Mouse (Mus musculus): Measurements from ENCODE around the gene Slc6a16. TPM values are rescaled to one million over a fixed set of nuclear protein-coding genes. Genes with fewer than 3 reads are reported as not detected.

Gene Slc6a16
- polyA plus RNA-seq, 1 experiment from 2014 or later = 0.37 TPM

GRCm38 (mm10) chr7:45297563-45297962, 56.7 kb downstream of the Slc6a16 start:
- Histone ChIP-seq H3K27ac (ENCODE audit: poor library complexity, severe bottlenecking) (no peak overlapping the region), H3K4me1 (replicated peaks) (no peaks in the 10 kb centered on the region), H3K9me3 (replicated peaks) (no peaks in the 10 kb centered on the region), H3K4me3 (no peak overlapping the region), H3K27me3 (replicated peaks) (no peaks in the 10 kb centered on the region), H3K9ac (no peak overlapping the region), H3K4me2 (no peak overlapping the region), H3K36me3 (no peaks in the 10 kb centered on the region)
- 61% methylated on average over 3 of the region's 3 CpGs for WGBS
- ATAC-seq (ENCODE audit: insufficient number of reproducible peaks, low FRiP score) = no peak

GRCm38 (mm10) chr7:45299752-45300151, 58.9 kb downstream of the Slc6a16 start:
- Histone ChIP-seq H3K36me3 (peaks cover 21% of the 10 kb centered on the region), H3K27ac (ENCODE audit: poor library complexity, severe bottlenecking) (no peak overlapping the region), H3K9ac (no peak overlapping the region), H3K4me2 (no peak overlapping the region), H3K4me1 (replicated peaks) (no peaks in the 10 kb centered on the region), H3K4me3 (no peak overlapping the region), H3K9me3 (replicated peaks) (no peaks in the 10 kb centered on the region), H3K27me3 (replicated peaks) (no peaks in the 10 kb centered on the region)
- 10% methylated on average over 5 of the region's 5 CpGs for whole genome bisulfite sequencing
- peak; percentile 80 for ATAC-seq (ENCODE audit: insufficient number of reproducible peaks, low FRiP score)

GRCm38 (mm10) chr7:45300270-45300669, 59.4 kb downstream of the Slc6a16 start:
- no peak overlapping the region for H3K9ac ChIP-seq
- H3K4me2 ChIP-seq = no peak overlapping the region
- H3K27me3 ChIP-seq (replicated peaks) = no peaks in the 10 kb centered on the region
- no peaks in the 10 kb centered on the region for H3K9me3 ChIP-seq (replicated peaks)
- no peak overlapping the region for H3K27ac ChIP-seq (ENCODE audit: poor library complexity, severe bottlenecking)
- H3K4me1 ChIP-seq (replicated peaks) = no peaks in the 10 kb centered on the region
- 11% methylated on average over 6 of the region's 6 CpGs for WGBS
- no peak; the same call in 1 of the 2 replicates for ATAC-seq (ENCODE audit: insufficient number of reproducible peaks, low FRiP score)
- H3K4me3 ChIP-seq = no peak overlapping the region
- peaks cover 22% of the 10 kb centered on the region for H3K36me3 ChIP-seq

GRCm38 (mm10) chr7:45302626-45303025, 61.7 kb downstream of the Slc6a16 start:
- Histone ChIP-seq H3K4me1 (replicated peaks) (no peaks in the 10 kb centered on the region), H3K27ac (ENCODE audit: poor library complexity, severe bottlenecking) (no peak overlapping the region), H3K27me3 (replicated peaks) (no peaks in the 10 kb centered on the region), H3K4me3 (no peak overlapping the region), H3K36me3 (peaks cover 23% of the 10 kb centered on the region), H3K9me3 (replicated peaks) (no peaks in the 10 kb centered on the region), H3K4me2 (no peak overlapping the region), H3K9ac (no peak overlapping the region)
- no peak for ATAC-seq (ENCODE audit: insufficient number of reproducible peaks, low FRiP score)
- 75% methylated on average over 8 of the region's 8 CpGs for WGBS

- Histone ChIP-seq H3K9me3 (replicated peaks) (no peaks in the 10 kb centered on the region), H3K4me3 (no peak overlapping the region), H3K4me2 (peak overlapping the region; percentile 20; the same call in 1 of the 2 replicates), H3K9ac (no peak overlapping the region), H3K36me3 (peaks cover 28% of the 10 kb centered on the region), H3K27ac (ENCODE audit: poor library complexity, severe bottlenecking) (no peak overlapping the region), H3K4me1 (replicated peaks) (no peaks in the 10 kb centered on the region), H3K27me3 (replicated peaks) (no peaks in the 10 kb centered on the region)
- WGBS = 27% methylated on average over 13 of the region's 13 CpGs
- no peak for ATAC-seq (ENCODE audit: insufficient number of reproducible peaks, low FRiP score)
Measured at GRCm38 (mm10) chr7:45304869-45305268, 64.0 kb downstream of the Slc6a16 start.

- Histone ChIP-seq H3K4me3 (no peak overlapping the region), H3K27me3 (replicated peaks) (no peaks in the 10 kb centered on the region), H3K9ac (no peak overlapping the region), H3K4me1 (replicated peaks) (no peaks in the 10 kb centered on the region), H3K27ac (ENCODE audit: poor library complexity, severe bottlenecking) (no peak overlapping the region), H3K36me3 (peaks cover 32% of the 10 kb centered on the region), H3K4me2 (peak overlapping the region; percentile 20; the same call in 1 of the 2 replicates), H3K9me3 (replicated peaks) (no peaks in the 10 kb centered on the region)
- WGBS = 10% methylated on average over 17 of the region's 17 CpGs
- ATAC-seq (ENCODE audit: insufficient number of reproducible peaks, low FRiP score) = no peak; the same call in 1 of the 2 replicates
Measured at GRCm38 (mm10) chr7:45305275-45305674, 64.4 kb downstream of the Slc6a16 start.

- Histone ChIP-seq H3K27me3 (replicated peaks) (no peaks in the 10 kb centered on the region), H3K4me2 (no peak overlapping the region), H3K4me1 (replicated peaks) (peaks cover 21% of the 10 kb centered on the region), H3K4me3 (no peak overlapping the region), H3K36me3 (peaks cover 27% of the 10 kb centered on the region), H3K9me3 (replicated peaks) (no peaks in the 10 kb centered on the region), H3K27ac (ENCODE audit: poor library complexity, severe bottlenecking) (no peak overlapping the region), H3K9ac (no peak overlapping the region)
- no peak for ATAC-seq (ENCODE audit: insufficient number of reproducible peaks, low FRiP score)
- WGBS = 66% methylated on average over 15 of the region's 15 CpGs
Measured at GRCm38 (mm10) chr7:45308551-45309240, 67.8 kb downstream of the Slc6a16 start.

- Histone ChIP-seq H3K27me3 (replicated peaks) (no peaks in the 10 kb centered on the region), H3K4me3 (no peak overlapping the region), H3K9ac (no peak overlapping the region), H3K4me1 (replicated peaks) (peaks cover 24% of the 10 kb centered on the region), H3K27ac (ENCODE audit: poor library complexity, severe bottlenecking) (no peak overlapping the region), H3K4me2 (no peak overlapping the region), H3K36me3 (peaks cover 24% of the 10 kb centered on the region), H3K9me3 (replicated peaks) (no peaks in the 10 kb centered on the region)
- ATAC-seq (ENCODE audit: insufficient number of reproducible peaks, low FRiP score) = no peak
- WGBS = 18% methylated on average over 9 of the region's 9 CpGs
Measured at GRCm38 (mm10) chr7:45309455-45309854, 68.6 kb downstream of the Slc6a16 start.

GRCm38 (mm10) chr7:45312023-45312422, 71.1 kb downstream of the Slc6a16 start:
- H3K9me3 ChIP-seq (replicated peaks) = no peaks in the 10 kb centered on the region
- H3K4me3 ChIP-seq = no peak overlapping the region
- H3K9ac ChIP-seq = no peak overlapping the region
- H3K4me1 ChIP-seq (replicated peaks) = peaks cover 24% of the 10 kb centered on the region
- H3K36me3 ChIP-seq = peaks cover 33% of the 10 kb centered on the region
- H3K27me3 ChIP-seq (replicated peaks) = no peaks in the 10 kb centered on the region
- WGBS = 36% methylated on average over 8 of the region's 8 CpGs
- no peak overlapping the region for H3K27ac ChIP-seq (ENCODE audit: poor library complexity, severe bottlenecking)
- no peak for ATAC-seq (ENCODE audit: insufficient number of reproducible peaks, low FRiP score)
- H3K4me2 ChIP-seq = no peak overlapping the region

- peak overlapping the region; percentile 16; the same call in 1 of the 2 replicates for H3K27ac ChIP-seq (ENCODE audit: poor library complexity, severe bottlenecking)
- H3K4me1 ChIP-seq (replicated peaks) = peaks cover 24% of the 10 kb centered on the region
- no peaks in the 10 kb centered on the region for H3K9me3 ChIP-seq (replicated peaks)
- peaks cover 39% of the 10 kb centered on the region for H3K36me3 ChIP-seq
- no peak overlapping the region for H3K4me3 ChIP-seq
- no peaks in the 10 kb centered on the region for H3K27me3 ChIP-seq (replicated peaks)
- 30% methylated on average over 10 of the region's 10 CpGs for WGBS
- H3K4me2 ChIP-seq = no peak overlapping the region
- no peak for ATAC-seq (ENCODE audit: insufficient number of reproducible peaks, low FRiP score)
- no peak overlapping the region for H3K9ac ChIP-seq
Measured at GRCm38 (mm10) chr7:45312686-45313453, 72.0 kb downstream of the Slc6a16 start.

- H3K4me2 ChIP-seq = no peak overlapping the region
- no peaks in the 10 kb centered on the region for H3K9me3 ChIP-seq (replicated peaks)
- H3K9ac ChIP-seq = no peak overlapping the region
- 44% methylated on average over 9 of the region's 9 CpGs for WGBS
- H3K27ac ChIP-seq (ENCODE audit: poor library complexity, severe bottlenecking) = peak overlapping the region; percentile 5
- no peak overlapping the region for H3K4me3 ChIP-seq
- peaks cover 24% of the 10 kb centered on the region for H3K4me1 ChIP-seq (replicated peaks)
- ATAC-seq (ENCODE audit: insufficient number of reproducible peaks, low FRiP score) = no peak
- H3K27me3 ChIP-seq (replicated peaks) = no peaks in the 10 kb centered on the region
- H3K36me3 ChIP-seq = peaks cover 42% of the 10 kb centered on the region
Measured at GRCm38 (mm10) chr7:45313495-45313894, 72.6 kb downstream of the Slc6a16 start.
